Mouse (Mus musculus): ENCODE results near the gene Rbbp8nl.
"Not testable (repeated sequence)": the region's sequence is repeated elsewhere in the genome, so short reads cannot be mapped to it uniquely, and the experiment has no call there.

The Rbbp8nl gene

DNA sequence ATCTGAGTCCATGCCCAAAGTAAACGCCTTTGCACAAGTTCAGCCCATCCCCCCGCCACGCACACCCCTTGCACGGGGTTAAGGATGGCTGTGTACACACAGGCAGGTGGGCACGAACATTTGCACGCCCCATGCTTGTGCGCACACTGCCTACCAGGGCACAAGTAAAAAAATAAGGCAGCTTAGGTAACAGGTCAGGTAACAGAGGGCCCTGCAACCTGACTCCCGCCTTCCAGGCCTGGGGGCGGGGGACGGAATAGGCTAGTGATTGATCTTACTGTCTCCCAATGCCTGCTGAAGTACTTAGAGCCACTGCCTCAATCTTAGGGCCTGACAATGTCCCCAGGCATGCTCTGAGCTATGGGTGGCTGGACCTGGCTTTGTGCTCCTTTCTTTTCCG lies 713 bp downstream of the Rbbp8nl start:
- no peak for DNase-seq (ENCODE audit: low spot score)

- DNase-seq (ENCODE audit: low spot score), result no peak
Observed at GRCm38 (mm10) chr2:180279321-180279720, 10.4 kb downstream of the Rbbp8nl start.

DNA sequence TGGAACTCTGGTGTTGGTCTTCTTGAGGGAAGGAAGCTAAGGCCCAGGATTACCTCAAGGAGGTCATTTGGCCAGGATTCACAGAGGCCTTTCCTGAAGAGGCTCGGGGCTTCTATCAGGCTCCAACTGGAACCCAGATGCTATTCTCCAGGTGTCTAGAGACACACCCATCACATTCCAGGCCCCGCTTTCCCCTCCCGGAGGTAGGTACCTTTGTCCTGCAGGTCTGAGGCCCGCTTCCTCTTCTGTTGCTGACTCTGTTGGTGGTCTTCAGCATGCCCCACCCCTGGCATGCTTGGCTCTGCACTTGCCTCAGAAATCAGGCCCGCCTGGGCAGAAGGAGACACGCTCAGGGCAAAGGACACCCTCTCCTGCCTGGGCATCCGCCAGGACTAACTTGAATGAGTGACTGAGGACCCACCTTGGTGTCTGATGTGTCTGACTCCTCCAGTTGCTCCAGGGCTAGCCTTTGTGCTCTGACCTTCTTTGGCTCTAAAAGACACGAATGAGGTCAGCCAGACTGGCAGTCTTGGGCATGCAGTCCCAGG lies 11.8 kb downstream of the Rbbp8nl start:
- DNase-seq (ENCODE audit: low spot score), result no peak

DNA sequence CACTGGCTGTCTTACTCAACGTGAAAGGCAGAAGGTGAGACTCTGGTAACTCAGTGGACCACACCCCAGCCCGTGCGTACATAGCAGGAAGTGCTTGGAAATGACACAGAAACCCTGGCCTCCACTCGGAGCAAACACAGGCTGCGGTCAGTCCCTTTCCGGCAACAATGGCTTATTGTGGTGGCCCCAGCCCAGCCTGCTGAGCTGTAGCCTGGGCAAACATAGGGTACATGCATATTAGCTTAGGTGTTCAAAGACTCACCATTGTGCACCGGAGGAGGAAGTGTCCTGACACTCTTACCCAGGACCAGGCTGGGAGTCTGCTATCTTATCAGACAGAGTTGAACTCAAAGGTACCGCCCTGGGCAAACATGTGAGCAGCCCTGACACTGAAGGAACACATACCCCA lies 12.8 kb downstream of the Rbbp8nl start:
- DNase-seq (ENCODE audit: low spot score), result peak; percentile 66

- DNase-seq (ENCODE audit: low spot score), result no peak
Observed at GRCm38 (mm10) chr2:180276385-180276784, 13.3 kb downstream of the Rbbp8nl start.

GRCm38 (mm10) chr2:180275836-180276235 lies 13.8 kb downstream of the Rbbp8nl start:
- DNase-seq (ENCODE audit: low spot score), result peak; percentile 87

DNA sequence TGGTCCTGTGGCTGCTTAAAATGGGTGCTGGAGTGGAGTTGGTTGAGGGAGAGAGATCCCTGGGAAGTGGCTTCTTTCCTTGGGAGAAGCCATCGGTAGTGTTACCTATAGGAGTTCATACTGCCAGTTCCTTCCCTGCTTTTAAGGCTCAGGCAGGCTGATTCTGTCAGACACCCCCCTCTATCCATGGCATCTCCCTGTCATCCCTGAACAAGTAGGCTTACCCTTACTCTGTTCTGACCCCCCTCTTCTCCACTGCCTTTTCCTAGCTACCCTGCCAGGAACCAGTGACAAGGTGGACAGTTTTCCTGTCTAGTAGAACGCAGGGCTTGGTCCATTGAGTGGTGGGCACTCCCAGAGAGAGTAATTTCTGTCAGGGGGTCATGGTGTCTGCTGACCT lies 15.2 kb downstream of the Rbbp8nl start:
- no peak for DNase-seq (ENCODE audit: low spot score)

DNA sequence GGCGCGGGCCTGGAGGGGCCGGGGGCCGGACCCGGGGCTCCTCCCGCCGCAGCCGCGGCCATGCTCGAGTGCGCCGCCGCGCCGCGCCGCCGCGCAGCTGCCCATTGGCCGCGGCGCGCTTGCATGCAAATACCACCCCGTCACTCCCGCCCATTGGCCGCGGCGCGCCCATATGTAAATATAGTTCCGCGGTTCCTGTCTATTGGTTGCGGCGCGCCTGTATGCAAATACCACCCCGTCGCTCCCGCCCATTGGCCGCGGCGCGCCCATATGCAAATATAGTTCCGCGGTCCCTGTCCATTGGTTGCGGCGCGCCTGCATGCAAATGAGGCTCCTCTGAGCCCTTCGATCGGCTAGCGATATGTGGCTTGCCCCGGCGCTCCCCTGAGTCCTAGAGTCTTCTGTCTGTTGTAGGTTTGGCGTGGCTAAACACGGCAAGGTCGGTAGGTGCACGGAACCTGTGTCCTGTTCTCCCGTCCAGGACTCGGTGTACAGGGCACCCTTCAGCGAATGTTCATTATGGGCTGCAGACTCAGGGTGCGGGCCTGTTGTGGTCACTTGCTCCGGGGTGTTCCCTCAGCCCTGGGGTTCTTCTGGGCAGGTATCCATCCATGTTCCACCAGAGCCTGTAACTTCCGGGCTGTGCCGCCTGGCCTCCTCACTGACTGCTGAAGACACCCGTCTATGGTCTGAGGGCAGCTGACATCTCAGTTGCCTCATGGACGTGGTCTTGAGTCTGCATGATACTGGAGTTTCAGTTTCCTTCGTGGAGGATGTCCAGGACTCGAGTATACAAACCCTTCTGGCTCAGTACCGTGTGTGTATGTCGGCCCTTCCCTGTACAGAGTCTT lies 16.1 kb downstream of the Rbbp8nl start, which contains the start of gene Cables2:
Cables2 (minus strand) TSS at position 103 of the 851 bp plus-strand sequence.
- peak; percentile 95 for DNase-seq (ENCODE audit: low spot score)

GRCm38 (mm10) chr2:180272884-180273321 lies 16.8 kb downstream of the Rbbp8nl start:
- no peak for DNase-seq (ENCODE audit: low spot score)

DNA sequence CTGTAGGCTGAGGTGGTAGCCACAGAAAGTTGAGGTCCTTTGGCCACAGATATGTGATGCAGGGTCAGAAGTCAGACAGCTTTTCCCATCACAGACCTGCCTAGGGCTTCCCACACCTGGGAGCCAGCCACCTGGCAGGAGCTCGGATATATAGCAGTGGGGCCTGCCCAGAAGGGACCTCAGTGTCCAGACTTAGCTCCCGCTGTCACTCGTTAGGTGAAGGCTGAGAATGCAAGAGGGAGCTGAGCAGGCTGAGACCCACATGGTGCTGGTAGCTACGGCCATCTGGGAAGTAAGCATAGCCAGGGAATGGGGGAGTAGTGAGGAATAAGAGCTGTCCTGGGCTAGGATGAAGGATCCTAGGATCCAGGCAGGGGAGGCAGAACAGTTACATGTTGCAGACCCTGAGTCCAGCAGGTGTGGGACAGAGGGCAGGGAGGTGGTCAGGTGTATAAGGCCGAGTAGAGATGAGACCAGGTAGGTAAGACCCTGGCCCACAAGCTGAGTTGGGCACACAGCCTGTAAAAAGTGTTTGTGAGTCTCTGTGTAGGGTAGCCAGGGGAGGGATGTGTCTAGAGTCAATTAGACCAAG lies 17.8 kb downstream of the Rbbp8nl start:
- no peak for DNase-seq (ENCODE audit: low spot score)

- DNase-seq (ENCODE audit: low spot score), result no peak
Observed at GRCm38 (mm10) chr2:180270537-180271255, 19.0 kb downstream of the Rbbp8nl start.

DNA sequence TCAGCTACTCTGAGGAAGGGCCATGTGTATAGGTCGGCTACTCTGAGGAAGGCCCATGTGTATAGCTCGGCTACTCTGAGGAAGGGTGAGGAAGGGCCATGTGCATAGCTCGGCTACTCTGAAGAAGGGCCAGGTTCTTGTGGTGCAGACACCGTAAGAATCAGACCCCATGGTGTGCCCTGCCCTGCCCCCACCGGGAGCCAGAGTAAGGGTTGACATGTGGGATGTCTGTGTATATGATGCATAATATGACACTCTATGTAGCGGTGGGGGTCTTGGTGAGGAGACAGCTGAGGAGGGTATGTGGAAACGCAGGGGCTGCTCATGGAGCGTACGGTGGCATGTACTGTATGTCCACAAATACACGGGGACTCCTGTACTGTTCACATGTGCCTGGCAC lies 20.4 kb downstream of the Rbbp8nl start:
- DNase-seq (ENCODE audit: low spot score), result no peak

GRCm38 (mm10) chr2:180267955-180268354 lies 21.7 kb downstream of the Rbbp8nl start:
- no peak for DNase-seq (ENCODE audit: low spot score)

GRCm38 (mm10) chr2:180262891-180263290 lies 26.8 kb downstream of the Rbbp8nl start:
- no peak for DNase-seq (ENCODE audit: low spot score)

GRCm38 (mm10) chr2:180262441-180262840 lies 27.2 kb downstream of the Rbbp8nl start:
- DNase-seq (ENCODE audit: low spot score), result no peak

- DNase-seq (ENCODE audit: low spot score), result no peak
Observed at GRCm38 (mm10) chr2:180261901-180262300, 27.8 kb downstream of the Rbbp8nl start.

- no peak for DNase-seq (ENCODE audit: low spot score)
Observed at GRCm38 (mm10) chr2:180260610-180261480, 28.8 kb downstream of the Rbbp8nl start.

GRCm38 (mm10) chr2:180259826-180260609 lies 29.7 kb downstream of the Rbbp8nl start:
- DNase-seq (ENCODE audit: low spot score), result not testable (repeated sequence)

DNA sequence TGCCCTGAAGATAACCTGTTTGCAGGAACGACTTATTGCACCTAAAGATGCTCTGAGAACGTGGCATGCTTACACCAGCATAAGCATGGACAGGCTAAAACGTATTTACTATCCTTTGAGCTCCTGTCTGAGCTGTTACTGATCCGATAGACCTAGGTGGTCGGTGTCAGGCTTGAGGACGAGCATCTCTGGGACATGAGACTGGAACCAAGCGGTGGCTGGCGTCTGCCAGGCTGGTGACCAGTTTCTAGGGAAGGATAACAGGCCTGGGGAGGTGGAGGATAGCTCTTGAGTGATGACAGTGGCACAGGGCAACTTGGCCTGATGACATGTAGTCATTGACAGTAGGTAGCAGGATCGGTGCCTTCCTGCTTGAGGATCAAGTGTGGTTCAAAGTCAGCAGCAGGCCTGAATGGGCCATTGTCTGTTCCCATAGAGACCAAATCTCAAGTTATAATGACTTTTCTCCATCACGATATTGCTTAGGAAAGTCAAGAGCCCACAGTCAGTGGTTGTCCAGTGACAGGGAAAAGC lies 30.7 kb downstream of the Rbbp8nl start:
- not testable (repeated sequence) for DNase-seq (ENCODE audit: low spot score)
